Comparison of ENCODE assay signal across 22 mouse cellular contexts in genomic region chr14:87261726-87262125, GRCm38 (mm10).
DNase-seq lines count a peak whose midpoint lies in the region; ATAC-seq and TF ChIP-seq lines count a peak whose summit lies in the region.
"Had no signal": no experiment of that assay in that cellular context is flagged by ENCODE, and none has a peak within 500 bp of the region (broad histone marks: within the 10 kb centered on the region; RNA-seq: fewer than 3 reads in every experiment).

No protein-coding gene starts in this region.

- H3K4me3 ChIP-seq in embryonic facial prominence, embryonic 14.5 days (ENCODE audit: low read depth, low read length): no peak overlapping the region
- no peak overlapping the region for H3K4me3 ChIP-seq in embryonic facial prominence, embryonic 10.5 days
- H3K4me3 ChIP-seq in lung, embryonic 14.5 days (ENCODE audit: low read depth, low read length): no peak overlapping the region
- no peak overlapping the region for H3K4me3 ChIP-seq in lung, adult 2 months (replicated peaks; ENCODE audit: extremely low read depth, low read depth, low read length)
- H3K4me3 ChIP-seq: embryonic facial prominence, embryonic 12.5 days; forebrain, embryonic 12.5 days; heart, embryonic 10.5 days; hindbrain, embryonic 12.5 days; intestine, embryonic 15.5 days had no signal

- H3K27ac ChIP-seq in embryonic facial prominence, embryonic 14.5 days (replicated peaks; ENCODE audit: low read depth, low read length): no peak overlapping the region
- no peak overlapping the region for H3K27ac ChIP-seq in embryonic facial prominence, embryonic 10.5 days (replicated peaks)
- H3K27ac ChIP-seq in lung, embryonic 14.5 days (ENCODE audit: low read depth): no peak overlapping the region
- H3K27ac ChIP-seq: embryonic facial prominence, embryonic 12.5 days; forebrain, embryonic 12.5 days; heart, embryonic 10.5 days; hindbrain, embryonic 12.5 days; intestine, embryonic 15.5 days had no signal

- no peak overlapping the region for H3K9ac ChIP-seq in embryonic facial prominence, embryonic 14.5 days (ENCODE audit: low read depth, low read length)
- H3K9ac ChIP-seq in lung, embryonic 14.5 days: no peak overlapping the region
- H3K9ac ChIP-seq: embryonic facial prominence, embryonic 12.5 days; forebrain, embryonic 12.5 days; hindbrain, embryonic 12.5 days; intestine, embryonic 15.5 days had no signal

- DNase-seq in embryonic facial prominence, embryonic 14.5 days (ENCODE audit: low spot score): peak; percentile 23
- no peak for DNase-seq in embryonic facial prominence, embryonic 10.5 days (ENCODE audit: low spot score)
- DNase-seq in kidney, adult 9 months: peak; percentile 5
- DNase-seq in kidney, postnatal 14 days: no peak
- DNase-seq in lung, embryonic 14.5 days: peak; percentile 9
- no peak for DNase-seq in lung, adult 2 months
- DNase-seq in layer of hippocampus, adult 9-10 months (ENCODE audit: low spot score): no peak
- DNase-seq: adrenal gland, adult 2 months; adrenal gland, postnatal 36 days; cerebellum, adult 11 months; cerebellum, adult 8-10 months; embryo, embryonic 11 days; gastrocnemius, postnatal 14 days; heart, postnatal 10 days; heart, postnatal 4 days had no signal

- no peak overlapping the region for H3K4me2 ChIP-seq in embryonic facial prominence, embryonic 14.5 days (ENCODE audit: low read depth, low read length)
- no peak overlapping the region for H3K4me2 ChIP-seq in lung, embryonic 14.5 days
- H3K4me2 ChIP-seq: embryonic facial prominence, embryonic 12.5 days; forebrain, embryonic 12.5 days; hindbrain, embryonic 12.5 days; intestine, embryonic 15.5 days had no signal

- H3K9me3 ChIP-seq in embryonic facial prominence, embryonic 14.5 days (ENCODE audit: control insufficient read depth, low read length): no peaks in the 10 kb centered on the region
- H3K9me3 ChIP-seq in embryonic facial prominence, embryonic 10.5 days: no peaks in the 10 kb centered on the region
- no peaks in the 10 kb centered on the region for H3K9me3 ChIP-seq in lung, embryonic 14.5 days (ENCODE audit: low read depth, low read length)
- H3K9me3 ChIP-seq: embryonic facial prominence, embryonic 12.5 days; forebrain, embryonic 12.5 days; heart, embryonic 10.5 days; hindbrain, embryonic 12.5 days; intestine, embryonic 15.5 days had no signal

- 43% methylated on average over 5 of the region's 5 CpGs for WGBS in embryonic facial prominence, embryonic 14.5 days
- 84% methylated on average over 5 of the region's 5 CpGs for WGBS in embryonic facial prominence, embryonic 10.5 days
- 56% methylated on average over 5 of the region's 5 CpGs for WGBS in lung, embryonic 14.5 days
- WGBS in lung, adult 2 months: 63% methylated on average over 5 of the region's 5 CpGs

- ATAC-seq in embryonic facial prominence, embryonic 14.5 days (ENCODE audit: low read depth): no peak
- ATAC-seq in lung, embryonic 14.5 days (ENCODE audit: insufficient read depth): no peak
- ATAC-seq: forebrain, embryonic 16.5 days; intestine, embryonic 15.5 days had no signal

- H3K4me1 ChIP-seq in embryonic facial prominence, embryonic 14.5 days (ENCODE audit: control insufficient read depth, insufficient read depth, low read length): no peaks in the 10 kb centered on the region
- H3K4me1 ChIP-seq in embryonic facial prominence, embryonic 10.5 days: no peaks in the 10 kb centered on the region
- H3K4me1 ChIP-seq in lung, embryonic 14.5 days (ENCODE audit: insufficient read depth): no peaks in the 10 kb centered on the region
- no peaks in the 10 kb centered on the region for H3K4me1 ChIP-seq in lung, adult 2 months (ENCODE audit: control insufficient read depth, insufficient read depth, low read length)
- H3K4me1 ChIP-seq: embryonic facial prominence, embryonic 12.5 days; forebrain, embryonic 12.5 days; heart, embryonic 10.5 days; hindbrain, embryonic 12.5 days; intestine, embryonic 15.5 days had no signal

- no peak for TF ChIP-seq CTCF in lung, embryonic 14.5 days (IDR thresholded peaks at IDR 0.05; ENCODE audit: low read depth)
- no peak for TF ChIP-seq CTCF in lung, adult 2 months (IDR thresholded peaks at IDR 0.05; ENCODE audit: insufficient read depth, low read length)

- TF ChIP-seq POLR2A in lung, adult 2 months (IDR thresholded peaks at IDR 0.05; ENCODE audit: borderline replicate concordance, extremely low read depth, low read depth, low read length): no peak

- H3K36me3 ChIP-seq in embryonic facial prominence, embryonic 14.5 days (ENCODE audit: control insufficient read depth, insufficient read depth, low read length): no peaks in the 10 kb centered on the region
- no peaks in the 10 kb centered on the region for H3K36me3 ChIP-seq in embryonic facial prominence, embryonic 10.5 days (replicated peaks)
- no peaks in the 10 kb centered on the region for H3K36me3 ChIP-seq in lung, embryonic 14.5 days (ENCODE audit: insufficient read depth)
- H3K36me3 ChIP-seq: embryonic facial prominence, embryonic 12.5 days; forebrain, embryonic 12.5 days; heart, embryonic 10.5 days; hindbrain, embryonic 12.5 days; intestine, embryonic 15.5 days had no signal

- H3K27me3 ChIP-seq in embryonic facial prominence, embryonic 14.5 days (replicated peaks; ENCODE audit: control insufficient read depth, insufficient read depth, low read length): no peaks in the 10 kb centered on the region
- no peaks in the 10 kb centered on the region for H3K27me3 ChIP-seq in embryonic facial prominence, embryonic 10.5 days (replicated peaks; ENCODE audit: low read depth, poor library complexity, severe bottlenecking)
- H3K27me3 ChIP-seq in lung, embryonic 14.5 days (ENCODE audit: insufficient read depth, low read length): no peaks in the 10 kb centered on the region
- H3K27me3 ChIP-seq: CH12.LX; embryonic facial prominence, embryonic 12.5 days; forebrain, embryonic 12.5 days; hindbrain, embryonic 12.5 days; intestine, embryonic 15.5 days had no signal

Comparison
In these comparisons a context has a peak if more than half of its experiments do, and no peak if none do; other contexts are left out.
1. DNase-seq: peak in embryonic facial prominence, embryonic 14.5 days (single experiment), kidney, adult 9 months (single experiment) and lung, embryonic 14.5 days (single experiment); none in embryonic facial prominence, embryonic 10.5 days (single experiment), kidney, postnatal 14 days (single experiment), lung, adult 2 months (single experiment) and layer of hippocampus, adult 9-10 months (single experiment).